Comparison of ENCODE assay signal across 8 mouse cellular contexts in the genomic region with DNA sequence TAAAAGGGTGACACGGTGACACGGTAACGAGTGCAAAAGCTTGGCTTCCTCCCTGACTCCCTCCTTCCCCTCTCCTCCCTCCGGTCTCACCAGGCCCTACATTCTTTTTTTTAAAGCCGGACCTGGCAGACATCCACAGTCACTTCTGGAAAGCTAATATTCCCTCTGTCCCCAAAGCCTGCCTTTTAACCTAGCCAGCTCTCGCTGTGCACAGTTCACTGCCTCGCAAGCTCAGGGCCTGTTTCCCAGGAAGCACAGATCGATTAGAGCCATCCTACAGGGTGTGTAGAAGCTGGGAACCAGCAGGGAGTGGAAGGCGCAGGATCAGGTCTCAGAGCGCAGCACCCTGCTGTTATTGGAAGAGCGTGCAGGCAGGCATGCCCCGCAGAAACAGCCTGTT.
DNase-seq lines count a peak whose midpoint lies in the region; ATAC-seq and TF ChIP-seq lines count a peak whose summit lies in the region.

No protein-coding gene starts in this region.

- TF ChIP-seq CTCF in layer of hippocampus, adult 2 months (conservative IDR thresholded peaks at IDR 0.05), result no peak
- TF ChIP-seq CTCF in liver, embryonic 14.5 days (IDR thresholded peaks at IDR 0.05; ENCODE audit: low read depth), result 0 out of 2 replicates have a peak, but pooled peaks have one; percentile 7
- 0 out of 2 replicates have a peak, but pooled peaks have one; percentile 2 for TF ChIP-seq CTCF in stomach, postnatal 0 days (IDR thresholded peaks at IDR 0.05; ENCODE audit: low read depth)

- no peak overlapping the region; the same call in 1 of the 2 replicates for H3K4me2 ChIP-seq in intestine, embryonic 15.5 days (replicated peaks)
- no peak overlapping the region for H3K4me2 ChIP-seq in liver, embryonic 14.5 days (ENCODE audit: low read depth)
- 0 out of 2 replicates have a peak overlapping the region, but pooled peaks have one; percentile 8 for H3K4me2 ChIP-seq in stomach, postnatal 0 days (replicated peaks; ENCODE audit: low read depth)

- 0 out of 2 replicates have a peak, but pooled peaks cover 6% of the 10 kb centered on the region for H3K4me1 ChIP-seq in intestine, embryonic 15.5 days (replicated peaks)
- peaks cover 0 to 10% of the 10 kb centered on the region in 2 experiments; a peak in 1 of 4 replicates for H3K4me1 ChIP-seq in liver, embryonic 14.5 days (replicated peaks; ENCODE audit: control insufficient read depth in 2 of 2, insufficient read depth in 2 of 2, low read length in 1 of 2)
- H3K4me1 ChIP-seq in stomach, postnatal 0 days (replicated peaks; ENCODE audit: control insufficient read depth, insufficient read depth), result peaks cover 2% of the 10 kb centered on the region; the same call in 1 of the 2 replicates

- H3K4me3 ChIP-seq in layer of hippocampus, adult 2 months, result no peak overlapping the region
- no peak overlapping the region for H3K4me3 ChIP-seq in intestine, embryonic 15.5 days (replicated peaks)
- no peak overlapping the region for H3K4me3 ChIP-seq in liver, embryonic 14.5 days (ENCODE audit: insufficient read depth in 1 of 2, low read depth in 2 of 2, low read length in 2 of 2)
- no peak overlapping the region for H3K4me3 ChIP-seq in stomach, postnatal 0 days (ENCODE audit: low read depth, low read length)

- ATAC-seq in intestine, embryonic 15.5 days, result peak; percentile 78
- ATAC-seq in liver, embryonic 14.5 days (ENCODE audit: insufficient read depth), result peak; percentile 53; the same call in 1 of the 2 replicates
- ATAC-seq in stomach, postnatal 0 days (ENCODE audit: low FRiP score, low TSS enrichment), result peak; percentile 52

- WGBS in intestine, embryonic 15.5 days, result 20% methylated on average over 12 of the region's 12 CpGs
- 16% methylated on average over 12 of the region's 12 CpGs for WGBS in liver, embryonic 14.5 days (ENCODE audit: insufficient replicate concordance)
- 17% methylated on average over 12 of the region's 12 CpGs for WGBS in stomach, postnatal 0 days

- H3K27me3 ChIP-seq in intestine, embryonic 15.5 days (replicated peaks), result no peaks in the 10 kb centered on the region
- H3K27me3 ChIP-seq in liver, embryonic 14.5 days (ENCODE audit: control insufficient read depth, insufficient read depth, low read length), result no peaks in the 10 kb centered on the region
- no peaks in the 10 kb centered on the region for H3K27me3 ChIP-seq in stomach, postnatal 0 days (ENCODE audit: control insufficient read depth, insufficient read depth, low read length)

- no peak overlapping the region for H3K9ac ChIP-seq in intestine, embryonic 15.5 days
- H3K9ac ChIP-seq in liver, embryonic 14.5 days (replicated peaks), result no peak overlapping the region
- H3K9ac ChIP-seq in stomach, postnatal 0 days (ENCODE audit: low read length), result no peak overlapping the region

- peak; percentile 16 to 21 for DNase-seq in layer of hippocampus, adult 2 months (ENCODE audit: low spot score in 2 of 2)
- no peak for DNase-seq in layer of hippocampus, postnatal 25 days (ENCODE audit: extremely low spot score in 1 of 2, low spot score in 1 of 2)
- peak; percentile 16 for DNase-seq in cerebellum, adult 8-10 months
- peak; percentile 42 to 76 for DNase-seq in gastrocnemius, postnatal 4 days (ENCODE audit: low spot score in 2 of 2)
- no peak for DNase-seq in liver, embryonic 14.5 days (ENCODE audit: low read depth in 3 of 3, low spot score in 3 of 3)
- DNase-seq in stomach, postnatal 0 days (ENCODE audit: low spot score), result peak; percentile 50
- DNase-seq in thymus, postnatal 14 days, result no peak

- H3K27ac ChIP-seq in layer of hippocampus, adult 2 months, result no peak overlapping the region
- no peak overlapping the region for H3K27ac ChIP-seq in intestine, embryonic 15.5 days
- H3K27ac ChIP-seq in liver, embryonic 14.5 days, result no peak overlapping the region
- peak overlapping the region; percentile 56; the same call in 1 of the 2 replicates for H3K27ac ChIP-seq in stomach, postnatal 0 days (replicated peaks)

- no peak for TF ChIP-seq EP300 in liver, embryonic 14.5 days (IDR thresholded peaks at IDR 0.05; ENCODE audit: low read depth)
- no peak for TF ChIP-seq EP300 in stomach, postnatal 0 days (optimal IDR thresholded peaks at IDR 0.05)

- H3K36me3 ChIP-seq in intestine, embryonic 15.5 days, result no peaks in the 10 kb centered on the region
- no peaks in the 10 kb centered on the region for H3K36me3 ChIP-seq in liver, embryonic 14.5 days (replicated peaks; ENCODE audit: control insufficient read depth, insufficient read depth, low read depth)
- no peaks in the 10 kb centered on the region for H3K36me3 ChIP-seq in stomach, postnatal 0 days (ENCODE audit: control insufficient read depth, insufficient read depth, low read length)

- H3K9me3 ChIP-seq in intestine, embryonic 15.5 days, result no peaks in the 10 kb centered on the region
- no peaks in the 10 kb centered on the region for H3K9me3 ChIP-seq in liver, embryonic 14.5 days (ENCODE audit: control insufficient read depth, low read length)
- H3K9me3 ChIP-seq in stomach, postnatal 0 days (ENCODE audit: control insufficient read depth, low read length), result no peaks in the 10 kb centered on the region

Comparison
In these comparisons a context has a peak if more than half of its experiments do, and no peak if none do; other contexts are left out.
1. DNase-seq: peak in layer of hippocampus, adult 2 months (2 of 2), cerebellum, adult 8-10 months (single experiment), gastrocnemius, postnatal 4 days (2 of 2) and stomach, postnatal 0 days (single experiment); none in layer of hippocampus, postnatal 25 days (0 of 2), liver, embryonic 14.5 days (0 of 3) and thymus, postnatal 14 days (single experiment).
2. Peak in every context shown above with its lines, with median percentiles within 50 percentile points of each other: ATAC-seq.